Mouse (Mus musculus) olfactory bulb, adult 2 months (tissue): ENCODE data around the gene Ppm1m.

Experiments used
- CTCF ChIP-seq: fragments of 200-500 bp; IDR thresholded peaks from 2 replicates; pipeline ENCODE4 v1.5.1; 2012; ENCODE audit warnings: low read depth, mild to moderate bottlenecking, low read length, moderate library complexity; ENCODE audit not compliant: insufficient read depth
- POLR2A ChIP-seq: fragments of 200-500 bp; IDR thresholded peaks from 2 replicates; pipeline ENCODE4 v1.6.1; 2012; ENCODE audit warnings: mild to moderate bottlenecking, low read depth, low read length, moderate library complexity; ENCODE audit not compliant: insufficient read depth

GRCm38 (mm10) chr9:106233953-106234352, 34.4 kb upstream of the Ppm1m start:
- TF ChIP-seq POLR2A (no peak), CTCF (no peak)
